Mouse (Mus musculus) G1E (cell line): ENCODE data around the gene Hoxb6.

ENCODE experiments used
- CTCF ChIP-seq: IDR thresholded peaks from 2 replicates; pipeline ENCODE4 v1.5.1; 2012; ENCODE audit warnings: low read depth, low read length, inconsistent platforms, mixed read lengths
- GATA1 ChIP-seq: IDR thresholded peaks from 2 replicates; pipeline ENCODE4 v1.6.1; 2012; ENCODE audit warnings: borderline replicate concordance, low read length, inconsistent platforms, mixed read lengths
- POLR2AphosphoS5 ChIP-seq: IDR thresholded peaks from 2 replicates; pipeline ENCODE4 v1.6.1; 2012; ENCODE audit warnings: low read depth, low read length, inconsistent platforms; ENCODE audit not compliant: insufficient replicate concordance
- TAL1 ChIP-seq: conservative IDR thresholded peaks from 2 replicates; pipeline ENCODE4 v1.6.1; 2012; ENCODE audit warnings: low read depth, low read length, inconsistent platforms, mixed read lengths

- TF ChIP-seq CTCF (no peak), POLR2AphosphoS5 (no peak), TAL1 (no peak), GATA1 (no peak)
These were observed 4.9 kb upstream of the Hoxb6 start for GRCm38 (mm10) chr11:96287411-96287810.
